Mouse (Mus musculus): ENCODE measurements around the gene Pakap. TPM values are rescaled to one million over a fixed set of nuclear protein-coding genes. Genes with fewer than 3 reads are reported as not detected.
A peak's percentile ranks its signal among the peaks of the same experiment; 100 is the strongest.

The Pakap gene
- polyA plus RNA-seq, 1 experiment = 0.78 TPM

DNA sequence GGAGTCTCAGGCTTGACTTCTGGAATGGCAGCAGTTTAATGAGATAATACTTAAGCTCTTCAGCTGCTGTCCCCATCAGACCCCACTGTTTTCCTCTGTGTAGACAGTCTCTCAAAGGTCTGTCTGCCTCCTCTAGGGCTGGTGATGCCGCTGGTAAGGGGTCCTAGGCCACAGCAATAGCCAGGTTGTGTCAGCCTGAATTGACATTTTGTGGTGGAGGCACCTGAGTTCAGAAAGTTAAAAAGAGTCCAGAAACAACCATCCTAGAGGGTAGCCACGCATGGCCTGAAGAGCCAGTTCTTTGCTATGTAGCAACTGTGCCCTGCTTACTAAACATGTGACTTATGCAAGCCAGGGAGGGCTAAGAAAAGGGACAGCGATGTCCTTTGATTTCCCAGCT is 279.7 kb downstream of the Pakap start:
- H3K27ac ChIP-seq (ENCODE audit: insufficient read depth, low read depth, low read length) = peak overlapping the region; percentile 92
- DNase-seq = no peak
- 58% methylated on average over 3 of the region's 3 CpGs for WGBS
- peaks cover 7% of the 10 kb centered on the region; the same call in 1 of the 2 replicates for H3K4me1 ChIP-seq (ENCODE audit: control insufficient read depth, insufficient read depth, low read length)
- TF ChIP-seq CTCF (conservative IDR thresholded peaks at IDR 0.05; ENCODE audit: insufficient read depth, insufficient read length, low read depth, low read length) (no peak), POLR2A (IDR thresholded peaks at IDR 0.05; ENCODE audit: low read depth, low read length) (no peak)
- H3K27me3 ChIP-seq (replicated peaks; ENCODE audit: control insufficient read depth, insufficient read depth, low read length) = no peaks in the 10 kb centered on the region
- H3K4me3 ChIP-seq (ENCODE audit: insufficient read depth, low read depth, low read length) = no peak overlapping the region
- no peaks in the 10 kb centered on the region for H3K36me3 ChIP-seq (ENCODE audit: control insufficient read depth, insufficient read depth, low read length)

DNA sequence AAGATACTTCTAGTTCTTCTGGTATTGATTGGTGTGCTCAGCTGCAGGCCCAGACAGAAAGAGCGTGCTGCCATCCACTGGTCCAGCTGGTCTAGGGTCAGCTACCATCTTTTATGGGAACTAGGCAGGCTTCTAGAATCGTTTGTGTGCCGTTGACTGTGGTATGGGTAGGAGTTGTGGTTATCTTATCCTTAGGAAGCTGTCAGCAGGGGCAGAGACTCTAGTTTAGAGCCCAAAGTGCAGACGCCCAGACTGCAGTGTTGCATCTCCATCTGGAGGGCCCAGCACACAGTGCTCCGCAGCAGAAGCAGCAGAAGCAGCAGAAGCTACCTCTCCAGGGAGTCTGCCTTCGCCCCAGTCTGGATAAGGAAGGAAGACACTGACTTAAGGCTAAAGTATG is 281.5 kb downstream of the Pakap start:
- TF ChIP-seq POLR2A (IDR thresholded peaks at IDR 0.05; ENCODE audit: low read depth, low read length) = no peak
- TF ChIP-seq CTCF (conservative IDR thresholded peaks at IDR 0.05; ENCODE audit: insufficient read depth, insufficient read length, low read depth, low read length) = no peak
- Histone ChIP-seq H3K27ac (ENCODE audit: insufficient read depth, low read depth, low read length) (no peak overlapping the region), H3K4me3 (ENCODE audit: insufficient read depth, low read depth, low read length) (no peak overlapping the region), H3K4me1 (ENCODE audit: control insufficient read depth, insufficient read depth, low read length) (peaks cover 3% of the 10 kb centered on the region; the same call in 1 of the 2 replicates), H3K36me3 (ENCODE audit: control insufficient read depth, insufficient read depth, low read length) (no peaks in the 10 kb centered on the region), H3K27me3 (replicated peaks; ENCODE audit: control insufficient read depth, insufficient read depth, low read length) (no peaks in the 10 kb centered on the region)
- DNase-seq = no peak
- 67% methylated on average over 6 of the region's 6 CpGs for WGBS

DNA sequence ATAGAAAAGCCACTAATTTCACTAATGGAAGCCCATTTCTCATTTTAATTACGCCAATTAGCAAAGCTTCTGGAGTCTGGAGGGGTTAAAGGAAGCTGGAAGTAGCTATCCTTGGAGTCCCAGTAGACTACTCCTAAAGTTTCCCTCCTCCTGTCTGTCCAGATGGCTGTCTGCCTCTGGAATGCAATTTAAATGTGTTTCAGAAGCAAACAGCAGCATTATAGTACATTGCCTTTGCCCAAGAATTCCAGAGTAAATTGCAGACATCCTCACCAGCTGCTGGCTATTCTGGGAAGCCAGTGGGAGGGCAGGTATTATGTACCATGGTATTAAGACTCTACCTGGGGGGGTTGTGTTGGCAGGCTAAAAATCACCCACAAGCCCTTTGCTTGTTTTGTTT is 283.8 kb downstream of the Pakap start:
- H3K27ac ChIP-seq (ENCODE audit: insufficient read depth, low read depth, low read length) = no peak overlapping the region
- 88% methylated on average over 1 of the region's 1 CpGs for WGBS
- H3K4me1 ChIP-seq (ENCODE audit: control insufficient read depth, insufficient read depth, low read length) = peaks cover 8% of the 10 kb centered on the region; the same call in 1 of the 2 replicates
- no peak overlapping the region for H3K4me3 ChIP-seq (ENCODE audit: insufficient read depth, low read depth, low read length)
- no peaks in the 10 kb centered on the region for H3K27me3 ChIP-seq (replicated peaks; ENCODE audit: control insufficient read depth, insufficient read depth, low read length)
- H3K36me3 ChIP-seq (ENCODE audit: control insufficient read depth, insufficient read depth, low read length) = peaks cover 4% of the 10 kb centered on the region; the same call in 1 of the 2 replicates
- no peak for TF ChIP-seq POLR2A (IDR thresholded peaks at IDR 0.05; ENCODE audit: low read depth, low read length)
- TF ChIP-seq CTCF (conservative IDR thresholded peaks at IDR 0.05; ENCODE audit: insufficient read depth, insufficient read length, low read depth, low read length) = no peak
- no peak for DNase-seq

DNA sequence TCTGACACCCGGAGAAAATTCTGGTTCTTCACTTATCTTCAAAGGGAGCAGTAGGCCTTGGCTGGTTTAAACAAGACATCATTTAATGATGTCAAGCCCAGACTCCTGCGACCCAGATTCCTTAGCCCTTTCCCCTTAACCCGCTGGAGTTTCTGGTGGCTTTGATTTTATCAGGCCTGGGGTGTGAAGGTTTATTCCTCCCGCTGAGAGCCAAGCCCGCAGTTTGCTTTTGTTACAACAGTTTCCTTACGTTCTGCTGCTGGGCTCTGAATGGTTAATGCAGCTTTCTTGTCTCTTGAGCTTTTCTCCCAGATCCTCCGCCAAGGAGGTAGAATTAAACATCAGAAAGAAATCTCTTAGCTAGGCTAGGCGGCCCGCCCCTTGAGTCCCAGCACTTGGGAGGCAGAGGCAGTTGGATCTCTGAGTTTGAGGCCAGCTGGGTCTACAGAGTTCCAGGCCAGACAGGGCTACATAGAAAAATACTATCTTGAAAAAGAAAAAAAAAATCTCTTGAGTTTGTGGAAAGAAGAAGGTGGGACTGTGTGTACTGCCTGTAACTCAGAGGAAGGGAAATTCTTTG is 284.6 kb downstream of the Pakap start:
- no peaks in the 10 kb centered on the region for H3K27me3 ChIP-seq (replicated peaks; ENCODE audit: control insufficient read depth, insufficient read depth, low read length)
- peaks cover 14% of the 10 kb centered on the region for H3K4me1 ChIP-seq (ENCODE audit: control insufficient read depth, insufficient read depth, low read length)
- no peak for DNase-seq
- no peak overlapping the region for H3K27ac ChIP-seq (ENCODE audit: insufficient read depth, low read depth, low read length)
- H3K36me3 ChIP-seq (ENCODE audit: control insufficient read depth, insufficient read depth, low read length) = peaks cover 6% of the 10 kb centered on the region; the same call in 1 of the 2 replicates
- WGBS = 61% methylated on average over 9 of the region's 9 CpGs
- H3K4me3 ChIP-seq (ENCODE audit: insufficient read depth, low read depth, low read length) = no peak overlapping the region
- TF ChIP-seq POLR2A (IDR thresholded peaks at IDR 0.05; ENCODE audit: low read depth, low read length) (no peak), CTCF (conservative IDR thresholded peaks at IDR 0.05; ENCODE audit: insufficient read depth, insufficient read length, low read depth, low read length) (no peak)

DNA sequence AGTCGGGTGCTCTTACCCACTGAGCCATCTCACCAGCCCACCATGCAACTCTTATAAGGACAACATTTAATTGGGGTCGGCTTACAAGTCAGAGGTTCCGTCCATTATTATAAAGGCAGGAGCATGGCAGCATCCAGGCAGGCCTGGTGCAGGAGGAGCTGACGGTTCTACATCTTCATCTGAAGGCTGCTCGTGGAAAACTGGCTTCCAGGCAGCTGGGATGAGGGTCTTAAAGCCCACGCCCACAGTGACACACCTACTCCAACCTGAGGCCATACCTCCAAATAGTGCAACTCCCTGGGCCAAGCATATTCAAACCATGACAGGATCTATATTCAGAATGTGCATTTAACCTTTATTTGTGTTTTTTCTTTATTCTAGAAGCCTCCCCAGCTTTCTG is 286.2 kb downstream of the Pakap start:
- no peak overlapping the region for H3K27ac ChIP-seq (ENCODE audit: insufficient read depth, low read depth, low read length)
- peaks cover 15% of the 10 kb centered on the region for H3K4me1 ChIP-seq (ENCODE audit: control insufficient read depth, insufficient read depth, low read length)
- peaks cover 8% of the 10 kb centered on the region; the same call in 1 of the 2 replicates for H3K36me3 ChIP-seq (ENCODE audit: control insufficient read depth, insufficient read depth, low read length)
- no peaks in the 10 kb centered on the region for H3K27me3 ChIP-seq (replicated peaks; ENCODE audit: control insufficient read depth, insufficient read depth, low read length)
- no peak overlapping the region for H3K4me3 ChIP-seq (ENCODE audit: insufficient read depth, low read depth, low read length)
- whole genome bisulfite sequencing = 86% methylated on average over 6 of the region's 6 CpGs
- TF ChIP-seq CTCF (conservative IDR thresholded peaks at IDR 0.05; ENCODE audit: insufficient read depth, insufficient read length, low read depth, low read length) = no peak
- TF ChIP-seq POLR2A (IDR thresholded peaks at IDR 0.05; ENCODE audit: low read depth, low read length) = no peak
- DNase-seq = no peak

DNA sequence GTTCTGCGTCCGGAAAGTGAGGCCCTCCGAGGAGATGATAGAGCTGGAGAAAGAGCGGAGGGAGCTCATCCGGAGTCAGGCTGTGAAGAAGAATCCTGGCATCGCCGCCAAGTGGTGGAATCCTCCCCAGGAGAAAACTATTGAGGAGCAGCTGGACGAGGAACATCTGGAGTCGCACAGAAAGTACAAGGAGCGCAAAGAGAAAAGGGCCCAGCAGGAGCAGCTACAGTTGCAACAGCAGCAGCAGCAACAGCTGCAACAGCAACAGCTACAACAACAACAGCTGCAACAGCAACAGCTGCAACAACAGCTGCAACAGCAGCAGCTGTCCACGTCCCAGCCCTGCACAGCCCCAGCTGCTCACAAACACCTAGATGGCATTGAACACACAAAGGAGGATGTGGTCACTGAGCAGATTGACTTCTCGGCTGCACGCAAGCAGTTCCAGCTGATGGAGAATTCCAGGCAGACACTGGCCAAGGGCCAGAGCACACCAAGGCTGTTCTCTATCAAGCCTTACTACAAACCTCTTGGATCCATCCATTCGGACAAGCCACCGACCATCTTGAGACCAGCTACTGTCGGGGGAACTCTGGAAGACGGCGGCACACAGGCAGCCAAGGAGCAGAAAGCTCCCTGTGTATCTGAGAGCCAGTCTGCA is 287.4 kb downstream of the Pakap start:
- no peak overlapping the region for H3K4me3 ChIP-seq (ENCODE audit: insufficient read depth, low read depth, low read length)
- 70% methylated on average over 18 of the region's 18 CpGs for WGBS
- TF ChIP-seq CTCF (conservative IDR thresholded peaks at IDR 0.05; ENCODE audit: insufficient read depth, insufficient read length, low read depth, low read length) = no peak
- TF ChIP-seq POLR2A (IDR thresholded peaks at IDR 0.05; ENCODE audit: low read depth, low read length) = no peak
- peak; percentile 43 for DNase-seq
- H3K27me3 ChIP-seq (replicated peaks; ENCODE audit: control insufficient read depth, insufficient read depth, low read length) = no peaks in the 10 kb centered on the region
- H3K36me3 ChIP-seq (ENCODE audit: control insufficient read depth, insufficient read depth, low read length) = peaks cover 8% of the 10 kb centered on the region; the same call in 1 of the 2 replicates
- H3K4me1 ChIP-seq (ENCODE audit: control insufficient read depth, insufficient read depth, low read length) = peaks cover 18% of the 10 kb centered on the region
- H3K27ac ChIP-seq (ENCODE audit: insufficient read depth, low read depth, low read length) = no peak overlapping the region

DNA sequence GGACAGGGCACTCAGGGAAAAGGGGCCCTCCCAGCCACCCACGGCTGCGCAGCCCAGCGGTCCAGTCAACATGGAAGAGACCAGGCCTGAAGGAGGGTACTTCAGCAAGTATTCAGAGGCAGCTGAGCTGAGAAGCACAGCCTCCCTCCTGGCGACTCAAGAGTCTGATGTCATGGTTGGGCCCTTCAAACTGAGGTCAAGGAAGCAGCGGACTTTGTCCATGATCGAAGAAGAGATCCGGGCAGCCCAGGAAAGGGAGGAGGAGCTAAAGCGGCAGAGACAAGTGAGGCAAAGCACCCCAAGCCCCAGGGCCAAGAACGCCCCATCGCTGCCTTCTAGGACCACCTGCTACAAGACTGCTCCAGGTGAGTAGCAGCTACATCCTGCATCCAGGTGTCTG is 288.7 kb downstream of the Pakap start:
- 73% methylated on average over 10 of the region's 10 CpGs for WGBS
- H3K27me3 ChIP-seq (replicated peaks; ENCODE audit: control insufficient read depth, insufficient read depth, low read length) = no peaks in the 10 kb centered on the region
- H3K4me3 ChIP-seq (ENCODE audit: insufficient read depth, low read depth, low read length) = no peak overlapping the region
- H3K4me1 ChIP-seq (ENCODE audit: control insufficient read depth, insufficient read depth, low read length) = peaks cover 26% of the 10 kb centered on the region
- peaks cover 8% of the 10 kb centered on the region; the same call in 1 of the 2 replicates for H3K36me3 ChIP-seq (ENCODE audit: control insufficient read depth, insufficient read depth, low read length)
- no peak overlapping the region for H3K27ac ChIP-seq (ENCODE audit: insufficient read depth, low read depth, low read length)
- peak; percentile 76 for DNase-seq
- TF ChIP-seq POLR2A (IDR thresholded peaks at IDR 0.05; ENCODE audit: low read depth, low read length) = no peak
- no peak for TF ChIP-seq CTCF (conservative IDR thresholded peaks at IDR 0.05; ENCODE audit: insufficient read depth, insufficient read length, low read depth, low read length)
